Mouse (Mus musculus) granulocyte monocyte progenitor cell, adult 5-6 weeks (primary cell): ENCODE data around the gene Elavl3. TPM values are rescaled to one million over a fixed set of nuclear protein-coding genes. Genes with fewer than 3 reads are reported as not detected.

Source experiments
- ATAC-seq: replicated peaks from 2 replicates; pipeline ENCODE4 v1.8.0; 2016; ENCODE audit warnings: mild to moderate bottlenecking, moderate TSS enrichment, inconsistent platforms; ENCODE audit not compliant: poor library complexity, severe bottlenecking
- total RNA-seq, 2 experiments: library from RNA; stranded (forward) in 1 of 2; stranded (reverse) in 1 of 2; fragments of 200-712, 200-1000 nt in 1 of 2; fragments of >200 nt in 1 of 2; fragmentation: Nextera tagmentation in 1 of 2; gene quantifications; 2 replicates each; pipeline ENCODE4 v1.2.3; 2014 to 2017

The Elavl3 gene
- total RNA-seq, 2 experiments from 2014 or later = 0.31 TPM; not detected in 1

GRCm38 (mm10) chr9:22016245-22016644 is 35.6 kb downstream of the Elavl3 start:
- no peak for ATAC-seq

- ATAC-seq = 0 out of 2 replicates have a peak, but pooled peaks have one; percentile 15
These were observed 39.1 kb downstream of the Elavl3 start for GRCm38 (mm10) chr9:22012731-22013130.

- no peak for ATAC-seq
These were observed 40.8 kb downstream of the Elavl3 start for GRCm38 (mm10) chr9:22011055-22011454.

GRCm38 (mm10) chr9:22004546-22004945 is 47.3 kb downstream of the Elavl3 start:
- ATAC-seq = no peak

GRCm38 (mm10) chr9:22003163-22003554 is 48.7 kb downstream of the Elavl3 start:
- ATAC-seq = peak; percentile 65

- peak; percentile 93 for ATAC-seq
These were observed 49.3 kb downstream of the Elavl3 start, which contains the start of the genes Ccdc151 and Prkcsh for GRCm38 (mm10) chr9:22002194-22003162. Gene Ccdc151 (minus strand): TSS chr9:22002634. Gene Prkcsh (plus strand): TSS chr9:22002806.

- ATAC-seq = no peak
These were observed 50.2 kb downstream of the Elavl3 start for GRCm38 (mm10) chr9:22001633-22002032.

- ATAC-seq = no peak
These were observed 51.5 kb downstream of the Elavl3 start for GRCm38 (mm10) chr9:22000296-22000695.

GRCm38 (mm10) chr9:21996178-21996867 is 55.5 kb downstream of the Elavl3 start:
- no peak for ATAC-seq

- ATAC-seq = no peak
These were observed 59.6 kb downstream of the Elavl3 start for GRCm38 (mm10) chr9:21992227-21992626.

- peak; percentile 37; the same call in 1 of the 2 replicates for ATAC-seq
These were observed 62.4 kb downstream of the Elavl3 start, which contains the start of gene Rgl3 for GRCm38 (mm10) chr9:21989230-21990110. Gene Rgl3 (minus strand): TSS chr9:21989446.

GRCm38 (mm10) chr9:21988421-21989101 is 63.3 kb downstream of the Elavl3 start:
- ATAC-seq = peak; percentile 43

- ATAC-seq = no peak
These were observed 64.1 kb downstream of the Elavl3 start for GRCm38 (mm10) chr9:21987592-21988342.

- ATAC-seq = no peak
These were observed 67.9 kb downstream of the Elavl3 start for GRCm38 (mm10) chr9:21983911-21984310.

- no peak for ATAC-seq
These were observed 73.3 kb downstream of the Elavl3 start for GRCm38 (mm10) chr9:21978398-21979128.

GRCm38 (mm10) chr9:21977972-21978371 is 73.9 kb downstream of the Elavl3 start:
- peak; percentile 75 for ATAC-seq

GRCm38 (mm10) chr9:21977331-21977730 is 74.5 kb downstream of the Elavl3 start:
- ATAC-seq = no peak

GRCm38 (mm10) chr9:21976626-21977175 is 75.1 kb downstream of the Elavl3 start:
- no peak for ATAC-seq
